Mouse (Mus musculus) left cerebral cortex, adult 2 months (tissue): ENCODE results near the gene Ell2. TPM values are rescaled to one million over a fixed set of nuclear protein-coding genes. Genes with fewer than 3 reads are reported as not detected.
"Not testable (repeated sequence)": the region's sequence is repeated elsewhere in the genome, so short reads cannot be mapped to it uniquely, and the experiment has no call there.

Experiments
- DNase-seq, 2 experiments: peaks; one replicate each; pipeline ENCODE4 v3.0.0; 2021 to 2022; ENCODE audit warnings: low spot score in 2 of 2, mixed read lengths in 1 of 2; ENCODE audit errors: extremely low spot score in 1 of 2
- H3K27ac ChIP-seq: fragments of 200-600 bp; 2 replicates; pipeline ENCODE4 v1.8.1; 2022
- H3K4me3 ChIP-seq: fragments of 200-600 bp; 2 replicates; pipeline ENCODE4 v1.8.1; 2022
- CTCF ChIP-seq: fragments of 200-600 bp; IDR thresholded peaks from 2 replicates; pipeline ENCODE4 v1.8.1; 2022; ENCODE audit warnings: antibody characterized with exemption, mild to moderate bottlenecking, moderate library complexity
- intact Hi-C: fragments of 180-260 bp; cut with DNase I; formaldehyde crosslinking; loops from one replicate; pipeline ENCODE4 v1.15.1; 2025
- long read RNA-seq, 2 experiments: library from polyadenylated mRNA; stranded (forward); transcript quantifications; one replicate each; pipeline ENCODE4 v2.0.0; 2021; ENCODE audit warnings: borderline mapping rate in 2 of 2
- total RNA-seq, 2 experiments: library from RNA; stranded (reverse); gene quantifications; 2 replicates each; pipeline ENCODE4 v1.2.3; 2021

Ell2 gene
- total RNA-seq = 10 to 100 TPM; 44.2 to 45.7 TPM
- long read RNA-seq, experiment 1, full-length matches to known transcripts = 19 of 25 reads
- long read RNA-seq, experiment 1, partial matches to known transcripts = 2 of 25 reads
- long read RNA-seq, experiment 1, other reads (novel, unspliced or antisense) = 4 of 25 reads
- long read RNA-seq, experiment 2, full-length matches to known transcripts = 9 of 17 reads
- long read RNA-seq, experiment 2, partial matches to known transcripts = 2 of 17 reads
- long read RNA-seq, experiment 2, other reads (novel, unspliced or antisense) = 6 of 17 reads

DNA sequence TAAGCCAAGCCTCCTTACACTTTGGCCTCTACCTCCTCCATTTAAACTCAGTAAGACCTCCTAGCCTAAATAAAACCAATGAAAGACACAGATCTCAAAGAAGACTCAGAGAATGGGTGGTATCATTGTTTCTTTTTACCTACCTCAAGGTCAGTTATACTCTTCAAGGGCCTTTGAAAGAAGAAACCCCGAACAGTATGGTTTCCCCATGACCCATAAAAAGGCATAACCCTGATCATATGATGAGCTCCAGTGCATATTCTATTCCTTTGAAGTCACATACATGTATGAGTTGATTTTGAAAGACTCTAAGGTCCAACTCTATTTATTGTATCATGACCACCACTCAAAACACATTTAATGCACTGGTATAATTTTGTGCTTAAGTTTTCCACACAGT, at the start of gene Ell2:
TSS of gene Ell2 (plus strand) at position 301 of the 400 bp plus-strand sequence.
- intact Hi-C loops = loop anchor here (5.0 to 10.0 kb wide), 3 partner anchors 61 to 308 kb away; partner anchors contain the start of gene Rfesd
- Histone ChIP-seq H3K27ac (peak within 1 kb of the TSS; percentile 91), H3K4me3 (peak within 1 kb of the TSS; percentile 84)
- DNase-seq = no peak
- TF ChIP-seq CTCF = no peak

GRCm38 (mm10) chr13:75685438-75685837, 21.1 kb upstream of the Ell2 start:
- DNase-seq = no peak
- intact Hi-C loops = no loop called here
- H3K4me3 ChIP-seq = no peak overlapping the region
- no peak for TF ChIP-seq CTCF
- H3K27ac ChIP-seq = no peak overlapping the region

DNA sequence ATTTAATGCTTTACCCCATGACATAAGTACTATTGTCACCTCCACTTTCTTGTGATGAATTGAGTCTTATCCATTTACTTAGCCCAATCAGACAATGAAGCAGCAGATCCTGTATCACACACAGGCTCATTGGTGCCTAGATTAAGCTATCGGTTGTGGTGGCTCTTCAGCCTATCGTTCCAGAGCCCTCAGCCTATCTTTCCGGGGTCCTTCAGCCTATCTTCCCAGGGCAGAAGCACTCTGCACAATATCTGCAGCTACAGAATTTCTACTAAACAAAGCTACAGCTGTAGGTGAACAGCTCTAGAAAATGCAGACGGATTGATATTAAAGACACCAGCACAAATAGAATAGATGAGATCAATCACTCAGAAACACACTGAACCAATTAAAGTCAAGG, 19.6 kb upstream of the Ell2 start:
- Histone ChIP-seq H3K4me3 (no peak overlapping the region), H3K27ac (no peak overlapping the region)
- TF ChIP-seq CTCF = no peak
- intact Hi-C loops = no loop called here
- DNase-seq = no peak

DNA sequence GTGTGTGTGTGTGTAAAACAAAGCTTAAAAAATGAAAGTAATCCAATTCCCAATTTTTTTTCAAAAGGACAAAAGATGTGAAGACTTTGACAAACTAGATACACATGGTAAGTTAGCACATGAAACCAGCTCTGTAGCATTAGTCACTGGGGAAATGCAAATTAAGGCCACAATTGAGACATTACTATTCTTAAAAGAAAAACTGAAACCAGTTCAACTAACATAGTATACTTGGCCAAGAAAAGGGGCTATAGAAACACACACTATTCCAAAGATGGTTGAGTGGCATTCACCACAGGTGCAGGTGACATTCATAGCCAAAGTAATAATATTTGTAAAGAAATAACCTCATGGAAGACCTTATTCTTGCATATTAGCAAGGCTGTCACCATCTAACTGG, 14.9 kb upstream of the Ell2 start:
- intact Hi-C loops = no loop called here
- Histone ChIP-seq H3K27ac (no peak overlapping the region), H3K4me3 (no peak overlapping the region)
- no peak for DNase-seq
- TF ChIP-seq CTCF = no peak

DNA sequence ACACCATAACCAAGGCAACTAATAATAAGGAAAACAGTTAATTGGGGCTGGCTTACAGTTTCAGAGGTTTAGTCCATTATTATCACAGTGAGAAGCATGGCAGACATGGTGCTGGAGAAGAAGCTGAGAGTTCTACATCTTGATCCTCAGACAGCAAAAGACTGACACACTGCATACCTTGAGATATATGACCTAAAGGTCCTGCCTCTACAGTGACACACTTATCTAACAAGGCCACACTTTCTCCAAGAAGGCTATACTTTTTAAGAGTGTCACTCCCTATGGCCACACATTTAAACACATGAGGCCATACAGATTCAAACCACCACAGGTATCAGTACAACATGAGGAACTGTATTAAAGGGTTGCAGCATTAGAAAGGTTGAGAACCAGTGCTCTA, 13.5 kb upstream of the Ell2 start:
- intact Hi-C loops = no loop called here
- Histone ChIP-seq H3K4me3 (no peak overlapping the region), H3K27ac (no peak overlapping the region)
- no peak for DNase-seq
- no peak for TF ChIP-seq CTCF

GRCm38 (mm10) chr13:75702814-75703213, 3.7 kb upstream of the Ell2 start:
- no peak for DNase-seq
- Histone ChIP-seq H3K4me3 (no peak overlapping the region), H3K27ac (no peak overlapping the region)
- intact Hi-C loops = loop anchor here (10.0 kb wide), 1 partner anchor 312 kb away; the partner anchor contains the start of gene Rfesd
- TF ChIP-seq CTCF = no peak

GRCm38 (mm10) chr13:75706882-75707816, 592 bp downstream of the Ell2 start:
- DNase-seq = peak; percentile 81 to 86
- intact Hi-C loops = loop anchor here (5.0 to 10.0 kb wide), 3 partner anchors 60 to 308 kb away; partner anchors contain the start of gene Rfesd
- no peak; the same call in 1 of the 2 replicates for TF ChIP-seq CTCF
- Histone ChIP-seq H3K27ac (peak overlapping the region; percentile 91), H3K4me3 (peak overlapping the region; percentile 84)

GRCm38 (mm10) chr13:75707821-75708636, 1.5 kb downstream of the Ell2 start:
- H3K27ac ChIP-seq = peak overlapping the region; percentile 91
- peak overlapping the region; percentile 84 for H3K4me3 ChIP-seq
- DNase-seq = peak; percentile 36 to 57
- TF ChIP-seq CTCF = peak; percentile 22
- intact Hi-C loops = loop anchor here (2.0 to 10.0 kb wide), 5 partner anchors 31 to 307 kb away; partner anchors contain the start of gene Rfesd

GRCm38 (mm10) chr13:75708637-75709002, 2.1 kb downstream of the Ell2 start:
- H3K27ac ChIP-seq = peak overlapping the region; percentile 91
- intact Hi-C loops = loop anchor here (2.0 to 10.0 kb wide), 5 partner anchors 30 to 306 kb away; partner anchors contain the start of gene Rfesd
- DNase-seq = peak in 1 of 2 experiments; percentile 38
- no peak for TF ChIP-seq CTCF
- H3K4me3 ChIP-seq = peak overlapping the region; percentile 84

GRCm38 (mm10) chr13:75709026-75709778, 2.6 kb downstream of the Ell2 start:
- peak in 1 of 2 experiments; percentile 16 for DNase-seq
- Histone ChIP-seq H3K4me3 (peak overlapping the region; percentile 84), H3K27ac (peak overlapping the region; percentile 91)
- intact Hi-C loops = loop anchor here (2.0 to 10.0 kb wide), 5 partner anchors 30 to 306 kb away; partner anchors contain the start of gene Rfesd
- TF ChIP-seq CTCF = no peak; the same call in none of the 2 replicates

GRCm38 (mm10) chr13:75710152-75710551, 3.6 kb downstream of the Ell2 start:
- Histone ChIP-seq H3K27ac (peak overlapping the region; percentile 91; the same call in 1 of the 2 replicates), H3K4me3 (peak overlapping the region; percentile 84)
- no peak for DNase-seq
- intact Hi-C loops = no loop called here
- no peak for TF ChIP-seq CTCF

DNA sequence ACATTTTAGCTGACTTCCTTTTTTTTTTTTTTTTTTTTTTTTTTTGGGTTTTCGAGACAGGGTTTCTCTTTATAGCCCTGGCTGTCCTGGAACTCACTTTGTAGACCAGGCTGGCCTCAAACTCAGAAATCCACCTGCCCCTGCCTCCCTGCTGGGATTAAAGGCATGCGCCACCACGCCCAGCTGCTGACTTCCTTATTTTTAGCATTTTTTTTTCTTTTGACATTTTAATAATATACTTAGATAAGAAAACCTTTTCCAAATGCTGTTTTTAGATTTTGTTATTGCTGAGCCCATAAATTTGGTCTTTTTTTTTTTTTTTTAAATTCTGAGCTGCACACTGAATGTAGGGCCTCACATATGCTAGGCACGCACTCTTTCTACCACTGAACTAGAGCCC, 5.0 kb downstream of the Ell2 start:
- intact Hi-C loops, H3K4me3 ChIP-seq, DNase-seq, H3K27ac ChIP-seq: not testable (repeated sequence)

- intact Hi-C loops, H3K4me3 ChIP-seq, DNase-seq, H3K27ac ChIP-seq: not testable (repeated sequence)
Observed at GRCm38 (mm10) chr13:75712544-75712943, 6.0 kb downstream of the Ell2 start.
